Mouse (Mus musculus): ENCODE measurements at regions not wholly inside any gene's neighbourhood (a gene's known extent, or its start where the extent isn't known, plus 50 kb on each side); places are given as distances from the start of the nearest gene placed in this dataset.

DNA sequence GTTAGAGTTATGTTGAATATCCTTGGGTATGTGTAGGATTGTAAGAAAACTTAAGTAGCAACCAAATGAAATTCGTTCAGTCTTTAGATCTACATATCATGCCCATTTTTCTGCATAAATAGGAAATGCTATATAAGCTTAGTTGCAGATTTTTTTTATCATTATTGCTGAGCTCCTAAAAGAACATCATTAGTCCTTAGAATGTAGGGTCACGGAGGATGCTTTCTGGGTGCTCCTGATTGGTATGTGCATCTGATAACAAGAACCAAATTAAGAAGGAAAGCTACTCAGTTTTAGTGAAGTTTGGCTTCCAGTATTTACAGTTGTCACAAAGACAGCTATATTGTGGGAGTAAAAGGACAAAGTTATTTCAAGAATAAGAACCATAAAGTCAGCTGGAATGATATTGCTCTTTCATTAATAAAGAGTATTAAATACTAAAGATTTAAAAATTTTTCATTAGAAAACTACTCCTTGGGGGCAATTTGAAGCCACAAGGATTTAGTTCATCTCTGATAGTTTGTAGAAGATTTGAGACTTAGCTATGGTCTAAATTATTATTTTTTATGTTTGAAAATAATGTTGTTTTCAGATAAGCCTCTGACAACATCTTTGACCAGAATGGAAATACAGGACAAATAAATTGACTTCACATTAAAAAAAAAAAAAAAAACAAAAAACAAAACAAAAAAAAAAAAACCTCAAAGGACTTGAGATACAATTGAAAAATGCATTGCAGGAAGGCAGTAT lies 65.1 kb upstream of the Cwc22 start:
- no peaks in the 10 kb centered on the region for H3K36me3 ChIP-seq (ENCODE audit: control insufficient read depth in 1 of 2, insufficient read depth in 2 of 2, low read length in 2 of 2)
- H3K9ac ChIP-seq (ENCODE audit: control insufficient read depth, low read depth, low read length, poor library complexity, severe bottlenecking): no peak overlapping the region
- H3K4me3 ChIP-seq (ENCODE audit: control insufficient read depth in 1 of 2, insufficient read depth in 1 of 2, low read depth in 2 of 2, low read length in 2 of 2): no peak overlapping the region
- no peaks in the 10 kb centered on the region for H3K79me2 ChIP-seq (ENCODE audit: control insufficient read depth, insufficient read depth, low read length, poor library complexity)
- no peaks in the 10 kb centered on the region; a peak in 1 of 4 replicates for H3K27me3 ChIP-seq (ENCODE audit: control insufficient read depth in 1 of 2, insufficient read depth in 2 of 2, low read length in 2 of 2)
- H3K27ac ChIP-seq (ENCODE audit: control insufficient read depth, low read depth, low read length): no peak overlapping the region
- H3K4me1 ChIP-seq (ENCODE audit: control insufficient read depth in 1 of 2, insufficient read depth in 2 of 2, low read length in 2 of 2): no peaks in the 10 kb centered on the region
- DNase-seq (ENCODE audit: low read depth, low spot score): no peak
- no peak for TF ChIP-seq ZKSCAN1 (IDR thresholded peaks at IDR 0.05; ENCODE audit: low read depth, low read length)
- no peak for TF ChIP-seq CHD1 (IDR thresholded peaks at IDR 0.05; ENCODE audit: low read depth, low read length)
- TF ChIP-seq MAFK (IDR thresholded peaks at IDR 0.05; ENCODE audit: borderline replicate concordance, low read depth, low read length): no peak
- TF ChIP-seq USF2 (IDR thresholded peaks at IDR 0.05; ENCODE audit: borderline replicate concordance in 1 of 2, insufficient read depth in 1 of 2, low read depth in 1 of 2, low read length in 2 of 2): no peak
- no peak for TF ChIP-seq POLR2AphosphoS5 (IDR thresholded peaks at IDR 0.05; ENCODE audit: borderline replicate concordance, low read depth, low read length)
- TF ChIP-seq CHD2 (IDR thresholded peaks at IDR 0.05; ENCODE audit: low read length): no peak
- no peaks in the 10 kb centered on the region for H3K9me3 ChIP-seq (replicated peaks; ENCODE audit: insufficient read depth, low read length)

- Histone ChIP-seq H3K9me3 (replicated peaks; ENCODE audit: insufficient read depth, low read length) (no peaks in the 10 kb centered on the region), H3K27me3 (ENCODE audit: control insufficient read depth in 1 of 2, insufficient read depth in 2 of 2, low read length in 2 of 2) (no peaks in the 10 kb centered on the region; a peak in 1 of 4 replicates), H3K27ac (ENCODE audit: control insufficient read depth, low read depth, low read length) (no peak overlapping the region), H3K4me1 (ENCODE audit: control insufficient read depth in 1 of 2, insufficient read depth in 2 of 2, low read length in 2 of 2) (no peaks in the 10 kb centered on the region), H3K9ac (ENCODE audit: control insufficient read depth, low read depth, low read length, poor library complexity, severe bottlenecking) (no peak overlapping the region), H3K4me3 (ENCODE audit: control insufficient read depth in 1 of 2, insufficient read depth in 1 of 2, low read depth in 2 of 2, low read length in 2 of 2) (no peak overlapping the region), H3K36me3 (ENCODE audit: control insufficient read depth in 1 of 2, insufficient read depth in 2 of 2, low read length in 2 of 2) (no peaks in the 10 kb centered on the region), H3K79me2 (ENCODE audit: control insufficient read depth, insufficient read depth, low read length, poor library complexity) (no peaks in the 10 kb centered on the region)
- TF ChIP-seq MYC (IDR thresholded peaks at IDR 0.05; ENCODE audit: low read depth, low read length) (no peak), GATA1 (IDR thresholded peaks at IDR 0.05; ENCODE audit: low read depth, low read length) (no peak), ZNF384 (IDR thresholded peaks at IDR 0.05; ENCODE audit: low read depth, low read length) (no peak), TCF12 (IDR thresholded peaks at IDR 0.05; ENCODE audit: low read depth, low read length) (no peak), RAD21 (IDR thresholded peaks at IDR 0.05; ENCODE audit: low read depth, low read length) (no peak), ELF1 (IDR thresholded peaks at IDR 0.05; ENCODE audit: low read depth, low read length) (no peak), ZC3H11A (IDR thresholded peaks at IDR 0.05; ENCODE audit: low read depth, low read length) (no peak), E2F4 (IDR thresholded peaks at IDR 0.05; ENCODE audit: borderline replicate concordance, low read depth, low read length) (no peak), RCOR1 (IDR thresholded peaks at IDR 0.05; ENCODE audit: low read depth, low read length) (no peak), EP300 (IDR thresholded peaks at IDR 0.05; ENCODE audit: low read depth in 1 of 2, low read length in 2 of 2) (no peak), SIN3A (IDR thresholded peaks at IDR 0.05; ENCODE audit: low read length) (no peak), KAT2A (conservative IDR thresholded peaks at IDR 0.05; ENCODE audit: low read depth, low read length) (no peak), MYB (IDR thresholded peaks at IDR 0.05; ENCODE audit: low read depth, low read length) (no peak), GABPA (IDR thresholded peaks at IDR 0.05; ENCODE audit: low read depth, low read length) (no peak), BHLHE40 (IDR thresholded peaks at IDR 0.05; ENCODE audit: borderline replicate concordance, low read depth, low read length) (no peak), UBTF (IDR thresholded peaks at IDR 0.05; ENCODE audit: borderline replicate concordance, insufficient read depth, low read depth, low read length) (no peak), POLR2AphosphoS5 (IDR thresholded peaks at IDR 0.05; ENCODE audit: borderline replicate concordance, low read depth, low read length) (no peak), USF1 (IDR thresholded peaks at IDR 0.05; ENCODE audit: low read depth, low read length) (no peak), MAFK (IDR thresholded peaks at IDR 0.05; ENCODE audit: borderline replicate concordance, low read depth, low read length) (no peak), NELFE (IDR thresholded peaks at IDR 0.05; ENCODE audit: low read depth, low read length) (no peak)
- no peak for DNase-seq (ENCODE audit: low read depth, low spot score)
These were observed 64.0 kb upstream of the Cwc22 start for GRCm38 (mm10) chr2:78010066-78010690.
